Comparison of ENCODE assay signal across 33 mouse cellular contexts in the genomic region with DNA sequence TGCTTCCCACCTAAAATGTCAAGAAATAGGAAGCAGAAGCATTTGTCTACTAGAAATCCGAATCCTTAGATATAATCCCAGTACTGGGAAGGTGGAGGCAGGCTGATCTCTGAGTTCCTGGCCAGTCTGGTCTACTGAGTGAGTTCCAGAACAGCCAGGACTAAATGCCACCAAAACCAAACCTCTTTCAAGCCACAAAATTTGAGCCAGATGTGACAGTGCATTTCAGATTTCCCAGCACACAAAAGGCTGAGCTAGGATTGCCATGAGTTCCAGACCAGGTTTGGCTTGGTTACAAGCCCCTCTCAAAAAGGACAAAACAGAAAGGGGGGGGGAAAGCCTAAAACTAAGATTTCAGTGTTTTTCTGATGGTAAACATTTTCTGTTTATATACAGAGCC. TPM values are rescaled to one million over a fixed set of nuclear protein-coding genes. Genes with fewer than 3 reads are reported as not detected.
DNase-seq lines count a peak whose midpoint lies in the region; ATAC-seq and TF ChIP-seq lines count a peak whose summit lies in the region.
"Had no signal": no experiment of that assay in that cellular context is flagged by ENCODE, and none has a peak within 500 bp of the region (broad histone marks: within the 10 kb centered on the region; RNA-seq: fewer than 3 reads in every experiment).

No protein-coding gene starts in this region.

- ATAC-seq in embryonic facial prominence, embryonic 12.5 days (ENCODE audit: insufficient number of reproducible peaks, insufficient read depth, low FRiP score, low TSS enrichment), result no peak
- no peak for ATAC-seq in limb, embryonic 14.5 days (ENCODE audit: low FRiP score, low read depth)
- no peak for ATAC-seq in monocyte, adult 5-6 weeks (replicated peaks; ENCODE audit: insufficient number of reproducible peaks, low FRiP score, low TSS enrichment, poor library complexity, severe bottlenecking)
- ATAC-seq in intestine, embryonic 15.5 days, result no peak
- ATAC-seq: activated CD4-positive, CD25-positive, alpha-beta regulatory T cell, adult 4 months; forebrain, embryonic 15.5 days; hindbrain, postnatal 0 days; intestine, embryonic 16.5 days had no signal

- H3K4me2 ChIP-seq in CH12.LX (ENCODE audit: insufficient read depth, low read depth, poor library complexity, severe bottlenecking), result no peak overlapping the region
- H3K4me2 ChIP-seq in embryonic facial prominence, embryonic 12.5 days (replicated peaks), result no peak overlapping the region
- H3K4me2 ChIP-seq in limb, embryonic 14.5 days (replicated peaks; ENCODE audit: low read depth, low read length, severe bottlenecking), result no peak overlapping the region
- H3K4me2 ChIP-seq in intestine, embryonic 15.5 days (replicated peaks), result no peak overlapping the region
- H3K4me2 ChIP-seq: forebrain, embryonic 15.5 days; heart, embryonic 12.5 days; lung, embryonic 15.5 days; midbrain, embryonic 11.5 days; neural tube, embryonic 12.5 days; stomach, embryonic 15.5 days had no signal

- dilution Hi-C loops in CH12.LX (cut with MboI; ENCODE audit: extremely low pct_ligation_motif_present, extremely low pct_unique_long_range_greater_than_20kb, low sequenced_read_pairs), result no loop called here

- in situ Hi-C loops in CH12.LX (cut with MboI; ENCODE audit: low pct_ligation_motif_present, low pct_unique_long_range_greater_than_20kb, low sequenced_read_pairs), result no loop called here

- intact Hi-C loops in heart, adult 2 months (cut with DNase I), result no loop called here

- TF ChIP-seq POLR2A in heart, adult 2 months (IDR thresholded peaks at IDR 0.05; ENCODE audit: insufficient read depth, low read depth, low read length), result peak; percentile 28; the same call in 1 of the 2 replicates
- TF ChIP-seq POLR2A in CH12.LX (IDR thresholded peaks at IDR 0.05; ENCODE audit: low read depth, low read length), result 0 out of 2 replicates have a peak, but pooled peaks have one; percentile 10
- TF ChIP-seq POLR2A in limb, embryonic 14.5 days (IDR thresholded peaks at IDR 0.05; ENCODE audit: borderline replicate concordance, extremely low read depth, insufficient read depth, insufficient read length), result 0 out of 2 replicates have a peak, but pooled peaks have one; percentile 20

- DNase-seq in heart, adult 2 months, result no peak
- DNase-seq in heart, postnatal 4 days, result no peak
- DNase-seq in CH12.LX (ENCODE audit: extremely low read depth), result no peak
- no peak for DNase-seq in limb, embryonic 14.5 days (ENCODE audit: low spot score)
- DNase-seq in layer of hippocampus, postnatal 36 days, result no peak
- DNase-seq: adrenal gland, adult 2 months; adrenal gland, postnatal 36 days; cerebellum, adult 18-20 months; cerebellum, postnatal 10 days; gastrocnemius, postnatal 25 days; heart, adult 18-20 months; kidney, adult 8-10 months; kidney, postnatal 10 days; layer of hippocampus, adult 9-11 months; retina, postnatal 1 day; right cerebral cortex, postnatal 14 days; thymus, postnatal 14 days had no signal

- H3K79me2 ChIP-seq in heart, adult 2 months (replicated peaks; ENCODE audit: control insufficient read depth, insufficient read depth, low read length), result no peaks in the 10 kb centered on the region
- no peaks in the 10 kb centered on the region for H3K79me2 ChIP-seq in CH12.LX (replicated peaks; ENCODE audit: control insufficient read depth, extremely low read depth, insufficient read depth, poor library complexity, severe bottlenecking)

- no peak for TF ChIP-seq EP300 in heart, adult 2 months (IDR thresholded peaks at IDR 0.05; ENCODE audit: insufficient read depth, low read depth, low read length)
- no peak for TF ChIP-seq EP300 in CH12.LX (IDR thresholded peaks at IDR 0.05; ENCODE audit: low read length)

- no peak for TF ChIP-seq CTCF in heart, adult 2 months (IDR thresholded peaks at IDR 0.05)
- no peak for TF ChIP-seq CTCF in CH12.LX (conservative IDR thresholded peaks at IDR 0.05 in 1 of 2, IDR thresholded peaks at IDR 0.05 in 1 of 2; ENCODE audit: low read depth in 2 of 2, low read length in 2 of 2)

- WGBS in heart, adult 2 months, result 48% methylated on average over 1 of the region's 1 CpGs
- 70% methylated on average over 1 of the region's 1 CpGs for WGBS in embryonic facial prominence, embryonic 12.5 days
- 89% methylated on average over 1 of the region's 1 CpGs for WGBS in limb, embryonic 14.5 days
- 76% methylated on average over 1 of the region's 1 CpGs for whole genome bisulfite sequencing in intestine, embryonic 15.5 days

- H3K4me3 ChIP-seq in heart, adult 2 months, result no peak overlapping the region
- H3K4me3 ChIP-seq in CH12.LX (replicated peaks in 1 of 3; ENCODE audit: low read depth in 2 of 3, low read length in 2 of 3, poor library complexity in 1 of 3), result no peak overlapping the region
- no peak overlapping the region for H3K4me3 ChIP-seq in embryonic facial prominence, embryonic 12.5 days
- H3K4me3 ChIP-seq in limb, embryonic 14.5 days (replicated peaks; ENCODE audit: low read length), result no peak overlapping the region
- no peak overlapping the region for H3K4me3 ChIP-seq in intestine, embryonic 15.5 days (replicated peaks)
- H3K4me3 ChIP-seq: forebrain, embryonic 10.5 days; forebrain, embryonic 15.5 days; heart, embryonic 12.5 days; left cerebral cortex, adult 2 months; lung, embryonic 15.5 days; neural tube, embryonic 12.5 days; stomach, embryonic 15.5 days had no signal

- H3K4me1 ChIP-seq in heart, adult 2 months (ENCODE audit: control insufficient read depth, insufficient read depth, low read length), result no peaks in the 10 kb centered on the region
- H3K4me1 ChIP-seq in CH12.LX (ENCODE audit: control insufficient read depth in 1 of 2, insufficient read depth in 2 of 2), result no peaks in the 10 kb centered on the region
- peaks cover 8% of the 10 kb centered on the region; the same call in 1 of the 2 replicates for H3K4me1 ChIP-seq in embryonic facial prominence, embryonic 12.5 days
- 0 out of 2 replicates have a peak, but pooled peaks cover 3% of the 10 kb centered on the region for H3K4me1 ChIP-seq in limb, embryonic 14.5 days (ENCODE audit: control insufficient read depth, insufficient read depth, low read length)
- no peaks in the 10 kb centered on the region for H3K4me1 ChIP-seq in intestine, embryonic 15.5 days (replicated peaks)
- H3K4me1 ChIP-seq: forebrain, embryonic 15.5 days; lung, embryonic 15.5 days; neural tube, embryonic 12.5 days; stomach, embryonic 15.5 days had no signal

- H3K9ac ChIP-seq in heart, adult 2 months (ENCODE audit: low read depth, low read length), result no peak overlapping the region
- H3K9ac ChIP-seq in CH12.LX (ENCODE audit: insufficient read depth, low read depth), result no peak overlapping the region
- H3K9ac ChIP-seq in embryonic facial prominence, embryonic 12.5 days, result no peak overlapping the region
- no peak overlapping the region for H3K9ac ChIP-seq in limb, embryonic 14.5 days (ENCODE audit: low read depth, low read length, severe bottlenecking)
- no peak overlapping the region for H3K9ac ChIP-seq in intestine, embryonic 15.5 days
- H3K9ac ChIP-seq: forebrain, embryonic 15.5 days; heart, embryonic 12.5 days; lung, embryonic 15.5 days; neural tube, embryonic 12.5 days; stomach, embryonic 15.5 days had no signal

- peaks cover 20% of the 10 kb centered on the region for H3K36me3 ChIP-seq in heart, adult 2 months (ENCODE audit: control insufficient read depth, insufficient read depth, low read length)
- peaks cover 24 to 32% of the 10 kb centered on the region in 2 experiments for H3K36me3 ChIP-seq in CH12.LX (replicated peaks in 1 of 2; ENCODE audit: control insufficient read depth in 1 of 2, insufficient read depth in 1 of 2, low read length in 1 of 2)
- H3K36me3 ChIP-seq in embryonic facial prominence, embryonic 12.5 days, result peaks cover 22% of the 10 kb centered on the region
- H3K36me3 ChIP-seq in limb, embryonic 14.5 days (ENCODE audit: control insufficient read depth, insufficient read depth, low read length), result peaks cover 30% of the 10 kb centered on the region
- 0 out of 2 replicates have a peak, but pooled peaks cover 7% of the 10 kb centered on the region for H3K36me3 ChIP-seq in intestine, embryonic 15.5 days

- no peaks in the 10 kb centered on the region for H3K27me3 ChIP-seq in heart, adult 2 months (ENCODE audit: control insufficient read depth, insufficient read depth, low read length)
- H3K27me3 ChIP-seq in CH12.LX (replicated peaks), result no peaks in the 10 kb centered on the region
- no peaks in the 10 kb centered on the region for H3K27me3 ChIP-seq in embryonic facial prominence, embryonic 12.5 days
- H3K27me3 ChIP-seq in limb, embryonic 14.5 days (ENCODE audit: control insufficient read depth, insufficient read depth, low read length), result no peaks in the 10 kb centered on the region
- H3K27me3 ChIP-seq in intestine, embryonic 15.5 days (replicated peaks), result no peaks in the 10 kb centered on the region
- H3K27me3 ChIP-seq: forebrain, embryonic 15.5 days; heart, embryonic 12.5 days; lung, embryonic 15.5 days; neural tube, embryonic 12.5 days; stomach, embryonic 15.5 days had no signal

- H3K9me3 ChIP-seq in CH12.LX (replicated peaks; ENCODE audit: low read length), result no peaks in the 10 kb centered on the region
- no peaks in the 10 kb centered on the region for H3K9me3 ChIP-seq in embryonic facial prominence, embryonic 12.5 days
- H3K9me3 ChIP-seq in limb, embryonic 14.5 days (ENCODE audit: control insufficient read depth, low read length), result no peaks in the 10 kb centered on the region
- no peaks in the 10 kb centered on the region for H3K9me3 ChIP-seq in intestine, embryonic 15.5 days
- H3K9me3 ChIP-seq: forebrain, embryonic 10.5 days; forebrain, embryonic 15.5 days; heart, embryonic 12.5 days; lung, embryonic 15.5 days; neural tube, embryonic 12.5 days; stomach, embryonic 15.5 days had no signal

- TF ChIP-seq RAD21 in CH12.LX (IDR thresholded peaks at IDR 0.05; ENCODE audit: low read depth, low read length), result no peak

- H3K27ac ChIP-seq in heart, adult 2 months, result no peak overlapping the region
- H3K27ac ChIP-seq in CH12.LX (ENCODE audit: insufficient read depth, low read depth), result no peak overlapping the region
- H3K27ac ChIP-seq in embryonic facial prominence, embryonic 12.5 days, result peak overlapping the region; percentile 41; the same call in 1 of the 2 replicates
- H3K27ac ChIP-seq in limb, embryonic 14.5 days (replicated peaks; ENCODE audit: low read depth, low read length), result no peak overlapping the region
- no peak overlapping the region for H3K27ac ChIP-seq in intestine, embryonic 15.5 days
- H3K27ac ChIP-seq: forebrain, embryonic 10.5 days; forebrain, embryonic 15.5 days; hindbrain, postnatal 0 days; left cerebral cortex, adult 2 months; lung, embryonic 15.5 days; neural tube, embryonic 12.5 days; stomach, embryonic 15.5 days had no signal

RNA-seq across cellular contexts. Expression of gene Hnrnpa2b1, which starts 13.5 kb away (rescaled TPM):
- total RNA-seq in heart, adult 2 months (2021), result 100 to 1,000 TPM; 384 to 411 TPM
- polyA plus RNA-seq in heart, adult 2 months (2012; rRNA removed), result 91.2 and 166 TPM in 2 replicates
- total RNA-seq in heart, postnatal 4 days (2021), result 100 to 1,000 TPM; 646 to 668 TPM
- total RNA-seq in CH12.LX (2012; rRNA removed) (500 and 668 TPM in 2 replicates), CH12.LX (2014; rRNA removed) (710 and 855 TPM in 2 replicates)
- polyA plus RNA-seq in CH12.LX (2012; ENCODE audit: insufficient read length, low read depth), result 1,854 and 1,994 TPM in 2 replicates
- polyA plus RNA-seq in embryonic facial prominence, embryonic 12.5 days (2016; fragmentation: Nextera tagmentation; extraction: Ambion mirVana), result 2,177 and 2,461 TPM in 2 replicates
- polyA plus RNA-seq in limb, embryonic 14.5 days (2012; rRNA removed), result 1,157 and 1,691 TPM in 2 replicates
- 1,002 and 1,100 TPM in 2 replicates for polyA plus RNA-seq in limb, embryonic 14.5 days (2014; fragmentation: Nextera tagmentation; extraction: Ambion mirVana)
- 1,501 to 2,313 TPM (median 1,630 TPM) in 3 replicates for total RNA-seq in monocyte, adult 5-6 weeks (2017)
- total RNA-seq in layer of hippocampus, postnatal 36 days (2021), result 100 to 1,000 TPM; 518 to 547 TPM
- 1,529 and 1,675 TPM in 2 replicates for polyA plus RNA-seq in intestine, embryonic 15.5 days (2015; fragmentation: Nextera tagmentation; extraction: Ambion mirVana)

RNA-seq across cellular contexts. Expression of gene Cbx3, which starts 14.0 kb away (rescaled TPM):
- total RNA-seq in heart, adult 2 months (2021), result 10 to 100 TPM; 58.7 to 63.9 TPM
- 7.6 and 15.7 TPM in 2 replicates for polyA plus RNA-seq in heart, adult 2 months (2012; rRNA removed)
- 100 to 1,000 TPM; 172 to 178 TPM for total RNA-seq in heart, postnatal 4 days (2021)
- total RNA-seq in CH12.LX (2012; rRNA removed), result 145 and 199 TPM in 2 replicates
- total RNA-seq in CH12.LX (2014; rRNA removed), result 300 and 350 TPM in 2 replicates
- 197 and 258 TPM in 2 replicates for polyA plus RNA-seq in CH12.LX (2012; ENCODE audit: insufficient read length, low read depth)
- polyA plus RNA-seq in embryonic facial prominence, embryonic 12.5 days (2016; fragmentation: Nextera tagmentation; extraction: Ambion mirVana), result 545 and 581 TPM in 2 replicates
- 93.6 and 120 TPM in 2 replicates for polyA plus RNA-seq in limb, embryonic 14.5 days (2012; rRNA removed)
- 444 and 459 TPM in 2 replicates for polyA plus RNA-seq in limb, embryonic 14.5 days (2014; fragmentation: Nextera tagmentation; extraction: Ambion mirVana)
- total RNA-seq in monocyte, adult 5-6 weeks (2017), result 92.1 to 154 TPM (median 139 TPM) in 3 replicates
- 100 to 1,000 TPM; 139 to 148 TPM for total RNA-seq in layer of hippocampus, postnatal 36 days (2021)
- polyA plus RNA-seq in intestine, embryonic 15.5 days (2015; fragmentation: Nextera tagmentation; extraction: Ambion mirVana), result 342 and 418 TPM in 2 replicates

RNA-seq across cellular contexts. Expression of gene Nfe2l3, which starts 23.7 kb away (rescaled TPM):
- under 1 TPM; 0.16 to 0.18 TPM for total RNA-seq in heart, adult 2 months (2021)
- polyA plus RNA-seq in heart, adult 2 months (2012; rRNA removed), result 0.20 TPM in 2 replicates
- 1 to 10 TPM; 1.1 to 2.2 TPM for total RNA-seq in heart, postnatal 4 days (2021)
- total RNA-seq in CH12.LX (2012; rRNA removed), result 0.17 and 0.21 TPM in 2 replicates
- total RNA-seq in CH12.LX (2014; rRNA removed), result not detected in 2 replicates
- polyA plus RNA-seq in CH12.LX (2012; ENCODE audit: insufficient read length, low read depth), result 0.14 and 0.38 TPM in 2 replicates
- 1.9 and 2.1 TPM in 2 replicates for polyA plus RNA-seq in embryonic facial prominence, embryonic 12.5 days (2016; fragmentation: Nextera tagmentation; extraction: Ambion mirVana)
- polyA plus RNA-seq in limb, embryonic 14.5 days (2012; rRNA removed), result 2.4 TPM in 2 replicates
- polyA plus RNA-seq in limb, embryonic 14.5 days (2014; fragmentation: Nextera tagmentation; extraction: Ambion mirVana), result 2.4 and 4.0 TPM in 2 replicates
- 0.10 to 0.68 TPM in 2 of 3 replicates, not detected in the other for total RNA-seq in monocyte, adult 5-6 weeks (2017)
- total RNA-seq in layer of hippocampus, postnatal 36 days (2021), result 1 to 10 TPM; 2.0 TPM
- 1.9 TPM in 2 replicates for polyA plus RNA-seq in intestine, embryonic 15.5 days (2015; fragmentation: Nextera tagmentation; extraction: Ambion mirVana)
- total RNA-seq: gastrocnemius, adult 18-20 months; gastrocnemius, postnatal 25 days; megakaryocyte progenitor cell, adult 5-6 weeks had no signal
